Mouse (Mus musculus) liver, adult 2 months (tissue): ENCODE data around the gene Meltf. TPM values are rescaled to one million over a fixed set of nuclear protein-coding genes. Genes with fewer than 3 reads are reported as not detected.

Experiments
- DNase-seq: peaks from one replicate; pipeline ENCODE4 v3.0.0-alpha.2; 2011; ENCODE audit warnings: low read depth, low spot score; ENCODE audit errors: extremely low read depth
- H3K27ac ChIP-seq: fragments of 200-500 bp; replicated peaks from 2 replicates; pipeline ENCODE4 v1.5.1; 2012; ENCODE audit warnings: low read depth, mild to moderate bottlenecking, control low read depth, inconsistent platforms, low read length; ENCODE audit not compliant: insufficient read depth
- H3K27me3 ChIP-seq: fragments of 200-500 bp; 2 replicates; pipeline ENCODE4 v1.6.1; 2012; ENCODE audit warnings: mild to moderate bottlenecking, moderate library complexity, low read length, inconsistent platforms; ENCODE audit not compliant: control insufficient read depth, insufficient read depth
- H3K36me3 ChIP-seq: fragments of 200-500 bp; 2 replicates; pipeline ENCODE4 v1.6.1; 2012; ENCODE audit warnings: low read length, inconsistent platforms; ENCODE audit not compliant: control insufficient read depth, insufficient read depth
- H3K4me1 ChIP-seq: fragments of 200-500 bp; 2 replicates; pipeline ENCODE4 v1.6.1; 2011; ENCODE audit warnings: low read length; ENCODE audit not compliant: control insufficient read depth, insufficient read depth
- H3K4me3 ChIP-seq: fragments of 200-500 bp; 2 replicates; pipeline ENCODE4 v1.5.1; 2011; ENCODE audit warnings: low read depth, mild to moderate bottlenecking, control low read depth, low read length, moderate library complexity; ENCODE audit not compliant: insufficient read depth
- H3K79me2 ChIP-seq: fragments of 200-500 bp; 2 replicates; pipeline ENCODE4 v1.6.1; 2012; ENCODE audit warnings: inconsistent platforms, mild to moderate bottlenecking, low read length, moderate library complexity; ENCODE audit not compliant: control insufficient read depth, insufficient read depth
- H3K9ac ChIP-seq: fragments of 200-500 bp; 2 replicates; pipeline ENCODE4 v1.6.1; 2012; ENCODE audit warnings: low read depth, mild to moderate bottlenecking, control low read depth, inconsistent platforms, low read length
- CTCF ChIP-seq: fragments of 200-500 bp; IDR thresholded peaks from 2 replicates; pipeline ENCODE4 v1.5.1; 2011; ENCODE audit warnings: low read depth, low read length, control low read depth
- POLR2A ChIP-seq: fragments of 200-500 bp; IDR thresholded peaks from 2 replicates; pipeline ENCODE4 v1.6.1; 2011; ENCODE audit warnings: low read length, control low read depth; ENCODE audit not compliant: insufficient read depth; ENCODE audit errors: extremely low read depth
- WGBS: fragments of 180-500 bp; shearing (Covaris S2); methylation state at CpG from one replicate; pipeline ENCODE4 v1.1.7; 2018; 5-methylcytosine and 5-hydroxymethylcytosine counted together
- polyA plus RNA-seq: library from polyadenylated mRNA; depleted of rRNA; stranded (reverse); fragments of >200 nt; gene quantifications from 2 replicates; pipeline ENCODE4 v1.2.3, GENCODE M21; 2012
- total RNA-seq: library from RNA; depleted of rRNA; stranded (reverse); fragments of >200 nt; gene quantifications from 2 replicates; pipeline ENCODE4 v1.2.3, GENCODE M21; 2014

Gene Meltf
- total and polyA plus RNA-seq, 2 experiments: not detected

DNA sequence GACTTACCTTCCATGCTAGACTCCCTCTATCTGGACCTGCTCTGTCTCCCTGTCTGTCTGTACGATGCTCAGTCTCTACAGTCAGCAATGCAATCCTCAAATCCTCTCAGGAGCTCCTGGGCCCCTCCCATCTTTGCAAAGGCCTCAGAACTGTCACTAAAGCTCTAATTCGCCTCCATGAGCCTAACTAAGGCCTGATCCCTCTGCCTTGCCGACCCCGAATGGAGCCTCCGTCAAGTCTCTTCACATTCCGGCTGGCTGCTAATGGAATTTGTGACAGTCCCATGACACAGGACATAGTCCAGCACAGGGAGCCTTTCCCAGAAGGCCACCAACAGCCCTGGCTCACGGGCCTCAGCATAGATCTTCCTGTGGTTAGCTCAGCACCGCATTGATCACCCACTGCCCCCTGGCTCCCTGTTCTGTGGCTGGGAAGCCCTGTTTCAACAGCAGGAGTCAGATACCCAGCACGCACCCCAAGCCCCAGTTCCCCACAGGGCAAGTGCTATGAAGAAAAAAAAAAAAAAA lies 3.8 kb downstream of the Meltf start:
- H3K27ac ChIP-seq: no peak overlapping the region
- no peak for DNase-seq
- H3K9ac ChIP-seq: no peak overlapping the region
- 78% methylated on average over 9 of the region's 9 CpGs for WGBS
- no peaks in the 10 kb centered on the region for H3K36me3 ChIP-seq
- no peak overlapping the region for H3K4me3 ChIP-seq
- no peaks in the 10 kb centered on the region for H3K27me3 ChIP-seq
- no peak for TF ChIP-seq CTCF
- TF ChIP-seq POLR2A: no peak
- no peaks in the 10 kb centered on the region for H3K4me1 ChIP-seq
- no peaks in the 10 kb centered on the region for H3K79me2 ChIP-seq

- no peaks in the 10 kb centered on the region for H3K36me3 ChIP-seq
- H3K79me2 ChIP-seq: no peaks in the 10 kb centered on the region
- no peak overlapping the region for H3K4me3 ChIP-seq
- WGBS: 75% methylated on average over 14 of the region's 14 CpGs
- DNase-seq: no peak
- H3K4me1 ChIP-seq: no peaks in the 10 kb centered on the region
- TF ChIP-seq CTCF (no peak), POLR2A (no peak)
- H3K9ac ChIP-seq: no peak overlapping the region
- no peak overlapping the region for H3K27ac ChIP-seq
- H3K27me3 ChIP-seq: no peaks in the 10 kb centered on the region
These were observed 4.7 kb downstream of the Meltf start for GRCm38 (mm10) chr16:31883302-31883701.

DNA sequence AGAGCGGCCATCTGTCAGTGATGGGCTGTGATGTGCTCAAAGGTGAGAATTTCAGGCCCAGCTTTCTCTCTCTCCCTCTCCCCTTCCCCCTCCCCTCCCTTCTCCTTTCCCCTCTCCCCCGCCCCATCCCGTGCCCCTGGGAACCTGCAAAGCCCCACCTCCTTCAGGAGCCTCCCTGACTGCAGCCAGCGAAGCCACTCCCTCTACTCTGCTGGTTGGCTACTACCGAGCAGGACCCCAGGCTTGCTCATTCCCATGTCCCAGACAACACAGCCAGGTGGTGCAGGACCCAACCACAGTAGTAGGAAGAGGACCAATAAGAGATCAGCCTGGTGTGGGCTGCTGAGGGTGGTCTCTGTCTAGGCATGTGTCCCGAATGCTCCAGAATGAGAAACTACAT lies 5.3 kb downstream of the Meltf start:
- TF ChIP-seq CTCF (no peak), POLR2A (no peak)
- no peak overlapping the region for H3K27ac ChIP-seq
- H3K27me3 ChIP-seq: no peaks in the 10 kb centered on the region
- no peaks in the 10 kb centered on the region for H3K36me3 ChIP-seq
- DNase-seq: no peak
- H3K4me3 ChIP-seq: no peak overlapping the region
- WGBS: 51% methylated on average over 6 of the region's 6 CpGs
- no peaks in the 10 kb centered on the region for H3K4me1 ChIP-seq
- no peak overlapping the region for H3K9ac ChIP-seq
- H3K79me2 ChIP-seq: no peaks in the 10 kb centered on the region

GRCm38 (mm10) chr16:31890907-31891306 lies 12.3 kb downstream of the Meltf start:
- Histone ChIP-seq H3K9ac (no peak overlapping the region), H3K4me3 (no peak overlapping the region), H3K27ac (no peak overlapping the region), H3K4me1 (no peaks in the 10 kb centered on the region), H3K79me2 (no peaks in the 10 kb centered on the region), H3K36me3 (no peaks in the 10 kb centered on the region), H3K27me3 (no peaks in the 10 kb centered on the region)
- TF ChIP-seq CTCF (no peak), POLR2A (no peak)
- no peak for DNase-seq
- WGBS: 72% methylated on average over 7 of the region's 7 CpGs

DNA sequence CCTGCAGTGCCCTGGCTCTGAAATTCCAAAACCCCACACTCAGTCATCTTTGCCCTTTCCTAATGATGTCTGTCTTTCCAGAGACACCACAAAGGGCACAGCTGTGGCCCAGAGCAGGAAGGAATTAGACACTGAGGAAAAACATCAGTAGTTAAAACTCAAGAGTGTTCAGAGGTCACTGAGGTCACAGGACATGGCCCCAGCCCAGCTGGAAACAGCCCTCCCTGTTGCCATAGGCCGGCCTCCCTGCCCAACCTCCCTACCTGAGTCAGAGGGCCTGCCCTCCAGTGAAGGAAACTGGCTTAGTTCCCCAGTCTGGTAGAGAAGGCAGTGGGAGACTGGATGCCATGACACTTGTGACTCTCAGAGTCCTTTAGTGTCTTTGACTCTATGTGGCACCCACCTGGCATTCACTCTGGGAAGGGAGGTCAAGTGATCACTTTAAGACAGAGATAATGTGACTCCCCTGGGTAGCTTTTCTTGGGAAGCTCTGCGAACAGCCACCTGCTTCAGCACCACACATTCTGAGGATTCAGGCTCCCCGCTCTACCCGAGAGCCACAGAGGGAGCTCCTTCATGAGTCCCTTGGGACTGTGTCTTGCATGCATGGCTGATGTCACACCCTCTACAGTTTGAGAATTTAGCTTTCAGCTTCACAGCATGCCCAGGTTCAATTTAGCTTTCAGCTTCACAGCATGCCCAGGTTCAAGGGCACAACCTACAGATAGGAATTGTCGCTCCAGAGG lies 15.0 kb downstream of the Meltf start:
- H3K4me3 ChIP-seq: no peak overlapping the region
- H3K4me1 ChIP-seq: no peaks in the 10 kb centered on the region
- H3K36me3 ChIP-seq: no peaks in the 10 kb centered on the region
- TF ChIP-seq CTCF (no peak), POLR2A (no peak)
- no peak overlapping the region for H3K27ac ChIP-seq
- H3K27me3 ChIP-seq: no peaks in the 10 kb centered on the region
- no peak for DNase-seq
- no peaks in the 10 kb centered on the region for H3K79me2 ChIP-seq
- 84% methylated on average over 5 of the region's 5 CpGs for WGBS
- no peak overlapping the region for H3K9ac ChIP-seq

DNA sequence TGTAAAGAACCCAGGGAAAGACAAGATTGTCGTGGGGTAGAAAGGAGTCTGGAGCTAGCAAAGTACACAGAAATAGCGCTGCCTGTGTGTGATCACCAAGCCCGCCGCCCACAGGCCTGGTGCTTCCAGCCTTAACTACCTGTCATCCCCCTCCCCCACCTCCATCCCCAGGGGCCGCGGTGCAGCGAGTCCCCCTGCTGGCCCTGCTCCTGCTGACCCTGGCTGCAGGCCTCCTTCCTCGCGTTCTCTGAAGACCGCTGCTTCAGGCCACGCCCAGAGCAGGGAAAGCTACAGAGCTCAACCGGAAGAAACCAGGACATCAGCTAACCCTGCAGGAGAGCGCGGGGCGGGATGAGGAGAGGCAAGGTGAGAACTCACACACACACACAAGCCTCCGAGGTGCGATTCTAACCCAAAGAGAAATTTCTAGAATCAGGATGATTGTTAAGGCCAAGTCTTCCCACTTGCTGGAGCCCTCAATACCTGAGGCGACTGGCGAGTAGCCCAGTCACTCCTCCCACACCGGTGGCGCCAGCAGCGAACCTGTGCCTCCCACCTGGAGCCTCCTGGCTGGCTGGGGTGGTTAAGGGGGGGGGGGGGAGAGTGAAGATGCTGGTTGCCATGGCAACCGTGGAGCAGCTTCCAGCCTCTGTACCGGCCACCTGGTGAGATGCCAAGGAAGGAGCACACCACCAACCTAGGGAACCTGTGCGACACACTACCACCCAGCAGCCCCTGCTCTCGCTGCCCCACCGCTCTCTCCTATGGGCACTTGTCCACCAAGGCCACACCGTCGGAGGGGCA lies 18.6 kb downstream of the Meltf start:
- Histone ChIP-seq H3K36me3 (no peaks in the 10 kb centered on the region), H3K79me2 (no peaks in the 10 kb centered on the region), H3K27ac (no peak overlapping the region), H3K27me3 (no peaks in the 10 kb centered on the region), H3K9ac (no peak overlapping the region), H3K4me3 (no peak overlapping the region), H3K4me1 (no peaks in the 10 kb centered on the region)
- no peak for DNase-seq
- no peak for TF ChIP-seq POLR2A
- TF ChIP-seq CTCF: no peak
- 27% methylated on average over 29 of the region's 29 CpGs for WGBS
